Mouse (Mus musculus) ES-E14 (cell line): Measurements from ENCODE around the gene Syngap1. TPM values are rescaled to one million over a fixed set of nuclear protein-coding genes. Genes with fewer than 3 reads are reported as not detected.

Experiments
- DNase-seq: peaks from one replicate; pipeline ENCODE4 v3.0.0-alpha.2; 2013; ENCODE audit warnings: low read depth, low spot score
- H3K27ac ChIP-seq: 2 replicates; pipeline ENCODE4 v1.5.1; 2012; ENCODE audit warnings: low read depth, mild to moderate bottlenecking, low read length, moderate library complexity, mixed read lengths; ENCODE audit not compliant: poor library complexity, insufficient read depth, severe bottlenecking
- H3K36me3 ChIP-seq: 2 replicates; pipeline ENCODE4 v1.6.1; 2012; ENCODE audit warnings: mild to moderate bottlenecking, low read length, moderate library complexity, mixed read lengths; ENCODE audit not compliant: control insufficient read depth, poor library complexity, insufficient read depth, severe bottlenecking
- H3K4me1 ChIP-seq, 2 experiments: fragments of 150-350 bp in 1 of 2; sonication (generic) in 1 of 2; 2 replicates each; pipeline ENCODE4 v1.6.1; 2012; ENCODE audit warnings: low read length in 2 of 2, mild to moderate bottlenecking in 1 of 2, mixed read lengths in 1 of 2; ENCODE audit not compliant: control insufficient read depth in 2 of 2, insufficient read depth in 2 of 2, poor library complexity in 1 of 2
- H3K4me3 ChIP-seq, 2 experiments: fragments of 150-350 bp in 1 of 2; sonication (generic) in 1 of 2; 2 replicates each; pipeline ENCODE4 v1.5.1; 2012; ENCODE audit warnings: low read length in 2 of 2, low read depth in 1 of 2, mild to moderate bottlenecking in 1 of 2, mixed read lengths in 1 of 2; ENCODE audit not compliant: insufficient read depth in 1 of 2, poor library complexity in 1 of 2, severe bottlenecking in 1 of 2
- H3K9ac ChIP-seq: 2 replicates; pipeline ENCODE4 v1.6.1; 2012; ENCODE audit warnings: low read depth, mild to moderate bottlenecking, low read length, mixed read lengths; ENCODE audit not compliant: poor library complexity, insufficient read depth, severe bottlenecking
- H3K9me3 ChIP-seq: fragments of 150-350 bp; sonication (generic); 2 replicates; pipeline ENCODE4 v1.6.1; 2012; ENCODE audit warnings: low read depth, mild to moderate bottlenecking, low read length; ENCODE audit not compliant: control insufficient read depth, insufficient read depth
- CHD2 ChIP-seq: IDR thresholded peaks from 2 replicates; pipeline ENCODE4 v1.6.1; 2014; ENCODE audit warnings: mild to moderate bottlenecking, low read depth, low read length, inconsistent platforms
- HCFC1 ChIP-seq: IDR thresholded peaks from 2 replicates; pipeline ENCODE4 v1.6.1; 2012; ENCODE audit warnings: low read length, inconsistent platforms, borderline replicate concordance; ENCODE audit not compliant: insufficient read depth
- MAFK ChIP-seq: IDR thresholded peaks from 2 replicates; pipeline ENCODE4 v1.6.1; 2014; ENCODE audit warnings: mild to moderate bottlenecking, low read depth, low read length, inconsistent platforms; ENCODE audit not compliant: insufficient read depth
- ZC3H11A ChIP-seq: IDR thresholded peaks from 2 replicates; pipeline ENCODE4 v1.6.1; 2012; ENCODE audit warnings: low read depth, mild to moderate bottlenecking, inconsistent platforms, low read length, borderline replicate concordance
- ZNF384 ChIP-seq: IDR thresholded peaks from 2 replicates; pipeline ENCODE4 v1.6.1; 2012; ENCODE audit warnings: low read depth, low read length, inconsistent platforms
- in situ Hi-C, 2 experiments: fragments of 600-800 bp; cut with MboI; formaldehyde crosslinking; loops; one replicate each; pipeline ENCODE4 v1.15.1; 2025; ENCODE audit warnings: low sequenced_read_pairs in 2 of 2, inconsistent platforms in 1 of 2; ENCODE audit not compliant: unreplicated experiment in 2 of 2
- total RNA-seq: library from RNA; depleted of rRNA; stranded (reverse); fragments of 300-350 nt; gene quantifications from 2 replicates; pipeline ENCODE4 v1.2.3, GENCODE M21; 2012

Syngap1 gene
- total RNA-seq, 1 experiment = 6.6 TPM

GRCm38 (mm10) chr17:27005644-27006043 lies 64.6 kb downstream of the Syngap1 start:
- H3K9me3 ChIP-seq = no peaks in the 10 kb centered on the region
- DNase-seq = no peak
- H3K9ac ChIP-seq = peak overlapping the region; percentile 44; the same call in 1 of the 2 replicates
- in situ Hi-C loops = no loop called here
- H3K36me3 ChIP-seq = no peaks in the 10 kb centered on the region
- TF ChIP-seq HCFC1 (no peak), ZNF384 (no peak), CHD2 (no peak), ZC3H11A (no peak), MAFK (no peak)
- no peak overlapping the region; a peak in 1 of 4 replicates for H3K4me3 ChIP-seq
- H3K27ac ChIP-seq = no peak overlapping the region; the same call in 1 of the 2 replicates
- peaks cover 7 to 29% of the 10 kb centered on the region in 2 experiments; a peak in 3 of 4 replicates for H3K4me1 ChIP-seq

- peaks cover 14 to 43% of the 10 kb centered on the region in 2 experiments; a peak in 3 of 4 replicates for H3K4me1 ChIP-seq
- no peak overlapping the region for H3K4me3 ChIP-seq
- H3K27ac ChIP-seq = no peak overlapping the region
- no peaks in the 10 kb centered on the region for H3K36me3 ChIP-seq
- no peak overlapping the region for H3K9ac ChIP-seq
- in situ Hi-C loops = no loop called here
- no peaks in the 10 kb centered on the region for H3K9me3 ChIP-seq
- no peak for TF ChIP-seq ZNF384
- no peak for TF ChIP-seq MAFK
- no peak for TF ChIP-seq ZC3H11A
- TF ChIP-seq HCFC1 = no peak
- TF ChIP-seq CHD2 = no peak
- no peak for DNase-seq
Observed at GRCm38 (mm10) chr17:27008277-27008676, 67.2 kb downstream of the Syngap1 start.

- H3K36me3 ChIP-seq = no peaks in the 10 kb centered on the region
- peaks cover 14 to 39% of the 10 kb centered on the region in 2 experiments; a peak in 3 of 4 replicates for H3K4me1 ChIP-seq
- H3K4me3 ChIP-seq = no peak overlapping the region
- H3K9me3 ChIP-seq = no peaks in the 10 kb centered on the region
- H3K27ac ChIP-seq = no peak overlapping the region
- TF ChIP-seq ZC3H11A (no peak), MAFK (no peak), CHD2 (no peak), ZNF384 (no peak), HCFC1 (no peak)
- no peak overlapping the region for H3K9ac ChIP-seq
- in situ Hi-C loops = no loop called here
- no peak for DNase-seq
Observed at GRCm38 (mm10) chr17:27011167-27011566, 70.1 kb downstream of the Syngap1 start.

- no peak for TF ChIP-seq MAFK
- no peak for TF ChIP-seq CHD2
- no peak for TF ChIP-seq ZNF384
- H3K9ac ChIP-seq = peak overlapping the region; percentile 16; the same call in 1 of the 2 replicates
- H3K36me3 ChIP-seq = no peaks in the 10 kb centered on the region
- H3K9me3 ChIP-seq = no peaks in the 10 kb centered on the region
- H3K4me3 ChIP-seq = no peak overlapping the region
- in situ Hi-C loops = no loop called here
- H3K4me1 ChIP-seq = peaks cover 14 to 40% of the 10 kb centered on the region in 2 experiments; a peak in 3 of 4 replicates
- no peak overlapping the region for H3K27ac ChIP-seq
- DNase-seq = no peak
Observed at GRCm38 (mm10) chr17:27011998-27012672, 71.1 kb downstream of the Syngap1 start.

DNA sequence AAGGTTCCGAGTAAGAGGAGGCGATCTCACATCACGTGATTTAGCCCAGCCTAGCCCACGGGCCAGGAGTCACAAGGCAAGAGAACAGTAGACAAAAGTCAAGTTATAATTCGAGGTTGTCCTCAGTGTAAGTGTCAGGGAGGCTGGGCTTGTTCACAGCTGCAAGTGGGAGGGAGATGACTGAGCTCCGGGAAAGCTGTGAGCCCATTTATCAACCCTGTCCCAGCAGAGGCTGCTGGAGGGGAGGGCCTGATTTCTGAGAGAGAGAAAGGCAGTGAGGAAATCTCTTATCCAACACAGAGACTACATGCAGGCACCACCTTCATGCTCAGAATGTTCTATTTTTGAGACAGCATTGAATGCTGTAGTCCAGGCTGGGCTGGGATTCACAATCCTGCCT lies 71.9 kb downstream of the Syngap1 start:
- Histone ChIP-seq H3K4me1 (peaks cover 14 to 41% of the 10 kb centered on the region in 2 experiments; a peak in 3 of 4 replicates), H3K9ac (peak overlapping the region; percentile 1; the same call in 1 of the 2 replicates), H3K4me3 (no peak overlapping the region), H3K9me3 (no peaks in the 10 kb centered on the region), H3K36me3 (no peaks in the 10 kb centered on the region), H3K27ac (no peak overlapping the region)
- no peak for DNase-seq
- TF ChIP-seq ZNF384 (no peak), ZC3H11A (no peak), CHD2 (no peak), HCFC1 (no peak), MAFK (no peak)
- in situ Hi-C loops = no loop called here
